Mouse (Mus musculus): Measurements from ENCODE around the gene Tex21.

Gene Tex21

DNA sequence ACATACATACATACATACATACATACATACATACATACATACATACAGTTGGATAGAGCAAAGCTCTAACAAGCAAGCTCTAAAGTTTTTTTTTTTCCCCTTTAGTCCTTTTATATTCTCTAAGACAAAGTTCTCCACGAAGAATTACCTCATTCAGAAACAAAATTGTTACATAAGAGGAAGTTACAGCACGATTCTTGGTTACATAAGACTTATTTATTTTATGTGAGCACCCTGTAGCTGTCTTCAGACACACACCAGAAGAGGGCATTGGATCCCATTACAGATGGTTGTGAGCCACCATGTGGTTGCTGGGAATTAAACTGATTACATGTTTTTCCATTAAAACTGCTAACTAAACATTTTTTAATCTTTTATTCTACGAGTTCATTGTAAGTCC lies 52.0 kb downstream of the Tex21 start:
- DNase-seq, result no peak

DNA sequence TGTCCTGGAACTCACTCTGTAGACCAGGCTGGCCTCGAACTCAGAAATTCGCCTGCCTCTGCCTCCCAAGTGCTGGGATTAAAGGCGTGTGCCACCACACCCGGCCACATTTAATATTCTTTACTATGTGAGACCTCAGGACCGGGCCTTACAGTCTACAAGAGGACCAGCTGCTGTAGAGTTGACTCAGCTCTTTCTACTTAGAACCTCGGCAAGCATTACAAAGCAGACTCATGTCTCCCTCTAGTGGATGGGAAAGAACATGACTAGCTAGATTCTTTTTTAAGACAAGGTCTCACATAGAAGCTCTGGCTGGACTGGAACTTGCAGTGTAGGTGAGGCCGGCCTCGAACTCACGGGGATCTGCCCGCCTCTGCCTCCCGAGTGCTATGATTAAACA lies 55.6 kb downstream of the Tex21 start:
- peak; percentile 10 for DNase-seq

DNA sequence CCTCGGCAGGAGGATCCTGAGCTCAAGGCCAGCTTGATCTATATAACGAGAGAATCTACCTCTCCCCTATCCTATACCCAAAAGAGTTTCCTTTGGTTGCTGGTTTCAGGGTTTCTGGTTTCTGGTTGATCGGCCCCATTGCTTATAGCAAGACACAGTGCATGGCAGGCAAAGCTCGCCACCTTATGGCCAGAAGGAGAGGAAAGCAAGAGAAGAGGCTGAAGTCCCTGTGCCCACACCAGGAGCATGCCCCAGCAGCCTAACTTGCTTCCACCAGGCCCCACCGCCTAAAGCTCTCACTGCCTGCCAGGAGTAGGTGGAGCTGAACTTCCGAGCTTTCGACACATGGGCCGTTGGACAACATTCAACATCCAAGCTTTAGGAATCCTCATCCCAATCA lies 58.7 kb downstream of the Tex21 start:
- peak; percentile 26 for DNase-seq

GRCm38 (mm10) chr12:76186473-76186872 lies 60.1 kb downstream of the Tex21 start:
- DNase-seq, result no peak

DNA sequence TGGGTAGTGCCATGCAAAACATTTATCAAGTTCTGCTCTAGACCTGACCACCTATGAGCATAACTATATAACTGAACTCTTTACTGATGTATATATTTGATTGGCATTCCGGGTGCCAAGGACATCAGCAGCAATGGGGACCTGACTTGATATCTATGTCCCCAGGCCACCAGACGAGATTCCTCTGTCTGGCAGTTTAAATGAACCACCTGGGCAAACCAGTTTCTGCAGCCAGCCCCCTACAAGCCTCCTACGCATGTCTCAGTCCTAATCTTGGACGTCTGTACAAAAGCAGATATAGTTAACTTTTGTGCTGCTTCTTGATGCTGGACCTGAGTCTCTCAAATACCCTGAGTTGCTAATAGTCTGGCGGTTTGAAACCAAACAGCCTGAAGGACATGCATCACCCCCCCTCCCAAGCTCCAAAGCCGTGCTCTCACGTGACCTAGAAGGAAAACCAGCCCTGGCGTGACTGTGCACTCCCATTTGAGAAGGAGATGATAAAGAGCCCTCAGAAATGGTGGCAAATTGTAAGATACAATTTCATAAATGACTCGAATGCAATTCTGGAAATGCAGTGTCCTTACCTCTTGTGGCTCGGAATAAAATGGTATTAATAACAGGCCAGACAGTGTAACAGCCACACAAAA lies 61.3 kb downstream of the Tex21 start:
- no peak for DNase-seq

DNA sequence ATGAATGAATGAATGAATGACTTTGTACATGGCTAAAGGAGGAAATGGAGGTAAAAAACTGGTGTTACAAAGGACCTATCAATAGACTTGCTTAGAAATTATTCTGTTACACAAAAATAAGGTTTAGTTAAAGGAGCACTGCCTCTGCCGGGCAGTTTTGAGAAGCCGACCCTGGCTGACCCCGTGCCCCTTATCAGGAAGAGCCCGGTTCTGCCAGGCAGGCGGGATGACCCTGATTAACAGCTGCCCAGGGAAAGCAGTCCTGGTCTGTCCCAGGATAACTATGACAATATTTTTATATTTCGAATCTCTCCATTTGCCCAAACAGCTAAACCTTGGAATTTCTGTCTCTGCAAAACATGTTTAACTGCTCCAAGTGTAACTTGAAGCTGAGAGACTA lies 62.3 kb downstream of the Tex21 start:
- no peak for DNase-seq

- DNase-seq, result no peak
Measured at GRCm38 (mm10) chr12:76182831-76183230, 63.7 kb downstream of the Tex21 start.

DNA sequence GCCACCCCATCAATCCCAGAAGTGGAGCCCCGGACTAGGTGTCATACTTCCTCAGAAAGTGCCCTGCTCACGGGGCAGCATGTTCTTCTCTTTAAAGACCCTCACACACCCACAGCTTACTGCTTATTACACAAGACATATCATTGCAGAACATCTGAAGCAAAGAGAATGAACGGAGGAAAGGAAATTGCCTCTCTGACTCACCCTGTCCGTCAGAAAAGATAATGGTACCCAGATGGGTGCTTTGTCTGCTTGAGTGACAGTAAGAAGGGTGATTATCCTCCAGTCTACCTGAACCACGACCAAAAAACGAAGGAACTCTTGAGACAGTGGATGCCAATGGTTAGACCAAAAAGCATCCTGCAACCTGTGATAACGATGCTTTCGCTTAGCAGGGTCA lies 65.1 kb downstream of the Tex21 start:
- no peak for DNase-seq

- DNase-seq, result no peak
Measured at GRCm38 (mm10) chr12:76180442-76180841, 66.1 kb downstream of the Tex21 start.

- DNase-seq, result no peak
Measured at GRCm38 (mm10) chr12:76179527-76179926, 67.0 kb downstream of the Tex21 start.

- no peak for DNase-seq
Measured at GRCm38 (mm10) chr12:76179051-76179450, 67.5 kb downstream of the Tex21 start.

- DNase-seq, result peak; percentile 72
Measured at GRCm38 (mm10) chr12:76177864-76178518, 68.6 kb downstream of the Tex21 start.

- DNase-seq, result peak; percentile 14
Measured at GRCm38 (mm10) chr12:76177000-76177863, 69.3 kb downstream of the Tex21 start, which contains the start of gene Esr2. TSS of gene Esr2 (minus strand) at chr12:76177259.

- no peak for DNase-seq
Measured at GRCm38 (mm10) chr12:76165641-76166040, 80.9 kb downstream of the Tex21 start.

DNA sequence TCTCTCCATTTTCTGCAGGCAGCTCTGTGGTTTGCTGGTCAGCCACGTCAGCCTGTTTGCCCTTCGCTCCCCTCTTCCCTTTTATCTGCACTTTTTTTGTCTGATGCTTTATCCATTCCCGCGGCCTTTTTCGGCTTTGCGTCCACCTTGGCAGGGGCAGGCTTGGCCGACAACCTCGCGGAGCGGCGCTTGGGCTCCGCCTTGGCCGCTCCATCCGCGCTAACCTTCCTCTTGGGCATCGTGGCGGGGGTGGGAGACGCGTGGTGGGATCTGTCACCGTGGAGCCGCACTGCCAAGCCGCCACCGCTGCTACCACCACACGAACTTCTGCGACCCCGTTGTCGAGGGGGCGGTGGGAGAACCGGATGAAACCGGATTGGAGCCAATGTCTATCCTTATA lies 94.2 kb downstream of the Tex21 start:
- peak; percentile 10 for DNase-seq

Measured in cerebellum, adult 11 months (tissue).